Mouse (Mus musculus) adrenal gland (tissue): ENCODE data around the gene Epn1.

Experiments used
- intact Hi-C: fragments of 180-260 bp; cut with DNase I; formaldehyde crosslinking; loops from one replicate; pipeline ENCODE4 v1.15.1; 2025
- microRNA-seq, 2 experiments: library from miRNA; unstranded; fragments of <30 nt; microRNA quantifications; one replicate each; pipeline ENCODE4; 2019

Epn1 gene

GRCm38 (mm10) chr7:5091008-5091728 is 11.1 kb downstream of the Epn1 start:
- intact Hi-C loops = no loop called here

- intact Hi-C loops = no loop called here
Measured at GRCm38 (mm10) chr7:5092381-5092780, 12.3 kb downstream of the Epn1 start.

GRCm38 (mm10) chr7:5092831-5093510 is 12.9 kb downstream of the Epn1 start:
- intact Hi-C loops = no loop called here

- intact Hi-C loops = no loop called here
Measured at GRCm38 (mm10) chr7:5098769-5099168, 18.7 kb downstream of the Epn1 start.

GRCm38 (mm10) chr7:5099796-5100195 is 19.8 kb downstream of the Epn1 start:
- intact Hi-C loops = no loop called here

GRCm38 (mm10) chr7:5101066-5101663 is 21.1 kb downstream of the Epn1 start:
- intact Hi-C loops = no loop called here

GRCm38 (mm10) chr7:5102564-5102963 is 22.5 kb downstream of the Epn1 start:
- intact Hi-C loops = no loop called here

GRCm38 (mm10) chr7:5108272-5108671 is 28.2 kb downstream of the Epn1 start:
- intact Hi-C loops = no loop called here

- intact Hi-C loops = no loop called here
Measured at GRCm38 (mm10) chr7:5109301-5109700, 29.3 kb downstream of the Epn1 start.

- intact Hi-C loops = no loop called here
Measured at GRCm38 (mm10) chr7:5112701-5113100, 32.7 kb downstream of the Epn1 start.

- intact Hi-C loops = no loop called here
Measured at GRCm38 (mm10) chr7:5116850-5117249, 36.8 kb downstream of the Epn1 start, which contains the start of gene Rfpl4. TSS of gene Rfpl4 (minus strand) at chr7:5116950.

GRCm38 (mm10) chr7:5125078-5125477 is 45.0 kb downstream of the Epn1 start:
- intact Hi-C loops = loop anchor here (10.0 kb wide), 1 partner anchor 50 kb away; no protein-coding TSS in a partner anchor

GRCm38 (mm10) chr7:5125549-5126406 is 45.7 kb downstream of the Epn1 start, which contains the start of gene Rasl2-9:
TSS of gene Rasl2-9 (minus strand) at chr7:5125950.
- intact Hi-C loops = loop anchor here (10.0 kb wide), 1 partner anchor 51 kb away; no protein-coding TSS in a partner anchor

Small RNAs within 50 kb of the gene (microRNA-seq; reads per million reads assigned to microRNA genes)
- 0 reads per million in 2 experiments for gene Gm26217
